Mouse (Mus musculus) adrenal gland, postnatal 4 days (tissue): ENCODE results near the gene Tbcd. TPM values are rescaled to one million over a fixed set of nuclear protein-coding genes. Genes with fewer than 3 reads are reported as not detected.

Source experiments
- DNase-seq, 2 experiments: peaks; one replicate each; pipeline ENCODE4 v3.0.0; 2021 to 2022; ENCODE audit warnings: low spot score in 2 of 2, mixed read lengths in 2 of 2
- total RNA-seq, 2 experiments: library from RNA; stranded (reverse); gene quantifications; 2 replicates each; pipeline ENCODE4 v1.2.3; 2021

Tbcd gene
- total RNA-seq, 2 experiments from 2014 or later = 45.0 to 46.3 TPM

DNA sequence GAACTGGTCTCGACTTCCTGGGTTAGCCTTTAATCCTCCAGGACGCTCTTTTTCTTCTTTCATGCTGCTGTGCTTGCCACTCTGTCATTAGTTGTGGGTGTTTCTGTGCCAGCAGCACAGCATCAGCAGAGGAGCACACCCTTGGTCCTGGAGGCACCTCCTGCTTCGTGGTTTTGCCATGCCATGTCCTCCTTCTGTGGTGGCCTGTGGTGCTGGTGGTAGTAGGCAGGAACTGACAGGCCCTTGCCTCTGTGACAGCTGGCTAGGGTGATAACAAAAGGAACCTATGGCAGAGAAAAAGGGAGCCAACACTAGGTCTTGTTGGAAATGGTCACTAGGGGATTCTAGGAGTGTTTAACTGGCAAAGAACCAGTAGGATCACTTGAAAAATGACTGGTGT is 78.0 kb downstream of the Tbcd start:
- no peak for DNase-seq

- DNase-seq = no peak
Measured at GRCm38 (mm10) chr11:121536528-121536927, 84.8 kb downstream of the Tbcd start.

DNA sequence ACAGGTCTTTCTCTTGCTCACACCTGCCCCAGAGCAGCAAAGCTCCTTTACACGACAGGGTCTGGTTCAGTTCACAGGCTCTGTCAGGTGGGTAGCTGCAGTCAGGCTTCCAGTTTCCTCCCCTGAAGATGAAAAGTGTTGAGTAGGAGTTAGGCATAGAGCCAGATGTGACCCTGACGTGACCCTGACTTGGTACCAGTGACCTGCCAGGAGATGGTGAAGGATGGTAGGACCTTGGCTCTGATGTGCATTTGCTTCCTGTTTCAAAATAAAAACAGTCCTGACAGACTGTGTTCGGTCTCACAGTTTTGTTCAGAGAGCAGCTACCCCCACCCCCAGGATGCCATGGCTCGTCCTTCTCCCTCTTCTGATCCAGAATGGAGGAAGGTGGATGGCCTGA is 90.7 kb downstream of the Tbcd start:
- no peak for DNase-seq

- no peak for DNase-seq
Measured at GRCm38 (mm10) chr11:121543287-121543856, 91.6 kb downstream of the Tbcd start.

DNA sequence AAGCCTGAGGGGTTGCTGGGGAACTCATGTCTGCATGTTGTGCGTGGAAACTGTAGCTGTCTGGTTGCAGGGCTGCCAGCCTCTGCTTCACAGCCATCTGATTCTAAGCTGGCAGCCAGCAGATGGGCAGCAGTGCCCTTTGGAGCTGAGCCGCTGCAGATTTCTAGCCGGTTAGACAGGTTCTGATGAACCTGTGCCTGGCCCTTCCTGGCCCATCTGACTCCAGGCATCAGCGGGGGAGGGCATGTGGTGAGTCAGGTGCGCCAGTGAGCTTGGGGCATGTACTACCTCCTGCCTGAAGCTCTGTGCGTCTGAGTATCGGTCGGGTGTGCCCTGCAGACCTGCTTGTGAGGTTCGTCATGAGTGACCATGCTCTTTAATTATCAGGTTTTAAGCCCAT is 92.2 kb downstream of the Tbcd start:
- DNase-seq = no peak

GRCm38 (mm10) chr11:121544755-121545397 is 93.1 kb downstream of the Tbcd start:
- no peak for DNase-seq

DNA sequence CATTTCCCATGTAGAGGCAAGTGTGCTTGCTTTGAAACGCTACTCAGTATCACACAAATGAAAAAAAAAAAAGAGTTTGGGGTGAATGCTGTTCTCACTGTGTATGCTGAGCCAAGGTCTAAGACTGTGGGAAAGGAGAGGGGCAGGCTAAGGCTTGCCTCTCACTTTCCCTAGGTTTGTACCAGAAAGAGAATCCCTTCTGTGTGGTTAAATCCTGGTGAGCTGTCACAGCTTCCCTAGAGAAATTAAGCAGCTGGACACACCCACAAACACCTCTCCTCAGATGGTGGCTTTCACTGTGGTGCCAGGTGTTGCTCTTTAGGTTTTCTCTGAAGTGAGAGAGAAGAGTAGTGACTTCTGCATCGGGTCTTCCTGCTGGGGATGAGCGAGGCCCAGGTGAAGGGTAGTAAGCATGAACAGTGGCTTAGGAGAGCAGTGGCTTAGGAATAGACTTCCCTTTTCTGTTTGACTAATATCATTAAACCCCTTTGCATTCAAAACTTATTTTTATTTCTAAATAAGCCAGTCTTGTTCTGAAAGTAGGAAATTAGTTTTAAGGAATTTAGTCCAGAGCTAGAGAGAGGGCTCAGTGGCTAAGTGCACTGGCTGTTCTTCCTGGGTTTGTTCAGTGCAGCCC is 93.8 kb downstream of the Tbcd start:
- no peak for DNase-seq

DNA sequence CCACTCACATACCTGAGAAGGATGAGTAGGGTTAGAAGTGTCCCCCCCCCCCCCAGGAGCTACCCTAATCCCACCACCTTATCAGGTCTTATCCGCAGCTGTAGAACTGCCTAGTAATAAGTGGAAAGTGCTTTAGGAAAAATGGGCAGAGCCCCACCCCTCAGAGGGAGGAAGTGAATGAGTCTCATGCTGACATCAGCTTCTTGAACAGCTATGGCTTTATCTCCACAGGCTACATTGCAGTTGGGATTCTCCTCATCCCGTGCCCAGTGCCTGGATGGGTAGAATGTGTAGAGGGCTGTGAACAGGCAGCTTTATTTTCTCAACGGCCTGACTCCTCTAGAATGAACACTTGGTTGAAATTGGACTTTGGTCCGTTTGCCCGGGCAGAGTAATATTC is 95.5 kb downstream of the Tbcd start:
- DNase-seq = no peak

- DNase-seq = no peak
Measured at GRCm38 (mm10) chr11:121547925-121548324, 96.2 kb downstream of the Tbcd start.

- DNase-seq = no peak
Measured at GRCm38 (mm10) chr11:121548996-121549842, 97.5 kb downstream of the Tbcd start.

DNA sequence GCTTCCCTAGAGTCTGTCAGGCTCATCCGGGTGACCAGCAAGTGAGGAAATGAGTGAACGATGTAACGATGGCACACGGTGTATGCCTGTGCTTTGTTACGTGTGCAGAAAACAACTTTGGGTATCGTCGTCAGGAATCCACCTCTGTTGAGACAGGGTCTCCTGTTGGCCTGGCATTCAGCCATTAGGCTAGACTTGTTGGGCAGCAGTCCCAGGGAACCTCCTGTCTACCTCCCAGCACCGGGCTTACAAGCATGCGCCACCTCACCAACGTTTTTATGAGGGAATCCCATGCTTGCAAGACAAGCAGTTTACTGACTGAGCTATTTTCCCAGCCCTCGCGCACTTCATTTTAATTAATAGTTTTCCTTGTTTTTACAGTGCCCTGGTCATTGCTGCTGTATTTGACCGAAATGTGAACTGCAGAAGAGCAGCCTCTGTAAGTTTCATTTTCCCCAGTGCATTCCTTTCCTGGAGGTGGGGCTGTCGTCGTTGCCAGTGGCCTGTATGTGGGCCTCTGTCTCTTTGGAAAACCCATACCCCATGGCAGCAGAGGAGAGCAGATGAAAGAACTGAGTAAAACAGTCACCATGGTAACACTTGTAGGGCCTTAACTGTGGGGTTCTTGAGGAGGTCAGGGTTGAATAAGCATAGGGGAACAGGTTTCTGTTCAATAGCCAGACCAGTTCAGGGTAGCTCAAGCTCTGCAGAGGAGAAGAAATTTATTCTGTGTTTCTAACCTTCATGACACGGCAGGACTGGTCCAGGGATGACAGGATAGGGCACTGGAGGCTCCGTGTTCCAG is 98.3 kb downstream of the Tbcd start:
- no peak for DNase-seq

DNA sequence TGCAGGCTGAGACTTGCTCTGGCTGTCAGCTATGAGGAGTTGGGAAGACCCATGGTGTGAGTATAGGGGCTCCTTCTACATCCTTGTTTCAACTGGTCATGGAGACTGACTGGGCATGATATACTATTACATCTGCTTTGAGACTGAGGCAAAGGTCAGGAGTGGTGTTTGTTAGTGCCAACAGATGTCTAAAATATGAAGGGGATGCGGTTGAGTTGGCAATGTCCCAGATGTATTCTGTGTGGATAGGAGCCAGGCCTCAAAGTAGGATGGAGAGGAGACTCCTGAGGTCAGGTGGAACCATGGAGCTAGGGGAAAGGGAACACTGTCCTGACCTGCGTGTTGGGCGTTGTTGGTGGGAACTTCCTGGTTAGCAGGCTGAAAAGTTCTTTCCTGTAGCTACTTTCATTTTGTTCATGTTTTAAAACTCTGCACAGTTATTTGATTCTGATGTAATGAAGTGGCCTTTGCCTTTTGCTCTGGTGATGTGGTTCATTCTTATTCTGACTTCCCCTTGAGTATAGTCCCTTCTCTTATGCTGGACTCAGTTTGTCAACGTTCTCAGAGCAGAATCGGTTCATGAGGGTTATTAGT is 99.6 kb downstream of the Tbcd start:
- DNase-seq = no peak

DNA sequence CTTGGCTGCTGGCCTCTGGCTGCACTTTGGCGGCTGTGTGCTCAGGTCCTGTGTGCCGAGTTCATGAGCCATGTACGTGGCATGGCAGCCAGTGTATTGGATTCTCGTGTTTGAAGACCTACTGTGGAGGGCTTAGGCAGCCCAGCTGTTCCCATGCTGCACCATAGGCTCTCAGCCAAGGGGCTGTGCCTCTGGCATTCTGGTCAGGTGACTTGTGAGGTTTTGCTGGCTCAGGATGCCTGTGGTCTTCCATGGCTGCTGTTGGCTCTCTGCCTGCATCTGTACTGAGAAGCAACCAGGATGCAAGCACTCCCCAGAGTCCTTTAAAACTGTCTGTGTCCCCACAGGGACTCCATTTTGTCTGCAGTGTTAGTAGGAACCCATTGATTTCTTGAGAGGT is 100.4 kb downstream of the Tbcd start:
- no peak for DNase-seq

- no peak for DNase-seq
Measured at GRCm38 (mm10) chr11:121552846-121553457, 101.2 kb downstream of the Tbcd start.

DNA sequence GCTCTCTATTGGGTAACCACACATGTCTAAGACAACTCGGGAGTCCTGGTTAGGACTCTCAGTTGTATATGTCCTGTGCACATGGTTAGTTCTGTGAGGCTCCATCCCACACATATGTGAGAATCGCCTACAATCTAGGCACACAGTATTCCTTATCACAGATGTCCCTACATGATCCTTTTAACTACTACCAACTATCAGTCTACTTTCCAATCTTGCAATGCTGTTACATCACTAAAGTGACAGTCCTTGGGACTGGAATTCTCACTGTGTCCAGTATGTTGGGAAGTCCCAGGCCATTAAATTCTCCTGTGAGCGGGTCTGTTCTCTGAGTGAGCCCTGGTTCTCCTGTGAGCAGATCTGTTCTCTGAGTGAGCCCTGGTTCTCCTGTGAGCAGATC is 101.7 kb downstream of the Tbcd start:
- no peak for DNase-seq

DNA sequence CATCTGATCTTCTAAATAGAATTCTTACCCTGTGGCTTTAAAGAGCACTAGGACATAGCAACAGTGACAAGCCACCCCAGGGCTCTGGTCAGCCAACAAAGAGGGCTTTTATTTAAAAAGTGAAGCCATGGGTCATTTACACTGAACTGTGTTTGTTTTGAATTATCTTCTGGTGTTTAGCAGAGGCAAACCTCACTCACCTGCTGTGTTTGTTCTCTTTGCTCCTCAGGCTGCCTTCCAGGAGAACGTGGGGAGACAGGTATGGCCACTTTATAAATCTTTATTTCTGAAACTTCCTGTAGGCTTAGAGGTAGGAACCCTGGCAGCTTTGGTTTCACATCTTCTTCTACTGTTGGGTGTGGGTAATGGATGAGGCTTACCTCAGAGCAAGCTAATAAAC is 105.0 kb downstream of the Tbcd start:
- no peak for DNase-seq

- DNase-seq = no peak
Measured at GRCm38 (mm10) chr11:121557946-121558345, 106.2 kb downstream of the Tbcd start.

- no peak for DNase-seq
Measured at GRCm38 (mm10) chr11:121558522-121558921, 106.8 kb downstream of the Tbcd start.

DNA sequence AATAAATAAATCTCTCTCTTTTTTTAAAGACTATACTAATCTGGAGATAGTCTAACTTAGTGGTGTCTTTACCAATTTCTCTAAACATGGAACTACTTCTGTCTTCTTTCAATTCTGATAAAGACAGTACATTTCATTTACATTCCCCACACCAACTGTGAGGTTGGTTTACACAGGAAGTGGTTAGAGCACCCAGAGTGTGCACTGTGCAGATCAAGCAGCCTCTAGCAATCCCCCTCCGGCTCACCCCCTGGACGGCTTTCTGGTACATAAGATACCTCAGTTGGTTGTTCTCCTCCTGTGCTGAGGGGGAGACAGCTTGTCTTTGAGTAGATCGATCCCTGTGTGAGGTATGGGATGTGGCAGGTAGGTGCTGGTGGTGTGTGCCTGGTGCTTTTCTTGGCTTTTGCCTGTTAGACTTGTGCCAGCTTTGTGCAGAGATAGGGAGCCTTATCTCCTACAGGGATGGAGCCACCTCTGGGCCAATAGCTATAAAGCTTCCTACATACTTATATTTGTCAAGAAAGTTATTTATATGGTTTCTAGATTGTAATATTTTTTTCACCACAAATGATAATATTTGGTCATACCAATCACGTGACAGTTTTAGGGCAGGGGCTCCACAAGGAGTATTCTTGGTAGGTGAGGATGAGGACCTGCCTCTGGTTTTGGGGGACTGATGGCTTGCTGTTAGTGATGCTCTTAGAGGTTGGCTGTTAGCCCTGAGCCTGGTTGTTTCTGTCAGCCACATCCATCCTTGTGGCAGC is 108.0 kb downstream of the Tbcd start:
- no peak for DNase-seq

GRCm38 (mm10) chr11:121560294-121560663 is 108.5 kb downstream of the Tbcd start:
- no peak for DNase-seq
